Mouse (Mus musculus): ENCODE data around the gene Vax1. TPM values are rescaled to one million over a fixed set of nuclear protein-coding genes. Genes with fewer than 3 reads are reported as not detected.

The Vax1 gene
- polyA plus RNA-seq, 1 experiment from 2014 or later, result 0.25 TPM

GRCm38 (mm10) chr19:59190431-59191122 lies 20.7 kb upstream of the Vax1 start:
- 0% methylated on average over 8 of the region's 8 CpGs for WGBS
- H3K9me3 ChIP-seq, result no peaks in the 10 kb centered on the region
- DNase-seq (ENCODE audit: low spot score), result peak; percentile 36

DNA sequence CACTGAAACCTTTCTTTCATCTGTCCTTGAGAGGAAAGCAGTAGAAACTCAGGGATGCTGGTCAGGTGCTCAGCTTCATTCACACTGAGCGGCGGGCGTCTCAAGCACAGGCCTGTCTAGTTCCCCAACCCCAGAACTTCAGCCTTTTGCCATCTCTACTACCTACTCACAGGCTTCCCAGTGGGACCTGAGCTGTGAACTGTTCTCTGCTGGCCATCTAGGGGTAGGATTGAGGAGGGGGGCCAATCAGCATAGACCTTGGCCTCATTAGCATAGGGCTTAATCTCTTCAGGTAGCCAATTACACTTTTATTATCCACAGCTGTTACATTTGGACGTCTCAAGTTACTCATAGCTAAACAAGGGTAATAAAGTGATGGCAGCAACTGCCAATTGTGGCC lies 19.1 kb upstream of the Vax1 start:
- Histone ChIP-seq H3K36me3 (no peaks in the 10 kb centered on the region), H3K9me3 (no peaks in the 10 kb centered on the region), H3K4me3 (no peak overlapping the region), H3K4me1 (replicated peaks) (peaks cover 4% of the 10 kb centered on the region; the same call in 1 of the 2 replicates), H3K27ac (no peak overlapping the region), H3K27me3 (ENCODE audit: insufficient read depth, poor library complexity, severe bottlenecking) (peaks cover 100% of the 10 kb centered on the region)
- no peak for DNase-seq (ENCODE audit: low spot score)
- WGBS, result 15% methylated on average over 4 of the region's 4 CpGs

More at GRCm38 (mm10) chr19:59190431-59191122, 20.7 kb upstream of the Vax1 start:
- H3K36me3 ChIP-seq, result no peaks in the 10 kb centered on the region
- H3K27ac ChIP-seq, result no peak overlapping the region
- H3K4me1 ChIP-seq (replicated peaks), result peaks cover 9% of the 10 kb centered on the region; the same call in 1 of the 2 replicates
- H3K4me3 ChIP-seq, result no peak overlapping the region
- H3K27me3 ChIP-seq (ENCODE audit: insufficient read depth, poor library complexity, severe bottlenecking), result peaks cover 100% of the 10 kb centered on the region

DNA sequence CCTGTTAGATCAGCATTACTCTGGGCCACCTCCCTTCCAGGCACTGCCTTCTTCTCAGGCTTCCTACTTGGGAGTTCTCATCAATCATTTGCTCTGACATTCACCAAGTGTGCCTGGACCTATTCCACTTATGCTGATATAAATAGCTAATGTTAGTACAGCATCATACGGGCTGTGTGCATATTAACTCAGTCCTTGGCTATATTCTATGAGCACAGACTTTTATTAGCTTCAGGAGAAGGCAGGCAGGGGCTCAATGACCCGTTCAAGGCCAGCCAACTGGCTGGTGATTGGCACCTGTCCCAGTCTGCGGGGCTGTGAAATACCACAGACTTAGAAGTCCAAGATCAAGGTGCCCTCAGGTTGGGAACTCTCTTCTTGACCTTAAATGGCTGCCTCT lies 14.1 kb upstream of the Vax1 start:
- Histone ChIP-seq H3K9me3 (no peaks in the 10 kb centered on the region), H3K4me1 (replicated peaks) (no peaks in the 10 kb centered on the region), H3K36me3 (no peaks in the 10 kb centered on the region), H3K27me3 (ENCODE audit: insufficient read depth, poor library complexity, severe bottlenecking) (peaks cover 92% of the 10 kb centered on the region), H3K27ac (no peak overlapping the region), H3K4me3 (no peak overlapping the region)
- WGBS, result 66% methylated on average over 3 of the region's 3 CpGs
- no peak for DNase-seq (ENCODE audit: low spot score)

GRCm38 (mm10) chr19:59173341-59174015 lies 3.6 kb upstream of the Vax1 start:
- peaks cover 34% of the 10 kb centered on the region for H3K4me1 ChIP-seq (replicated peaks)
- 13% methylated on average over 6 of the region's 6 CpGs for WGBS
- H3K9me3 ChIP-seq, result no peaks in the 10 kb centered on the region
- no peak for DNase-seq (ENCODE audit: low spot score)
- no peak overlapping the region for H3K4me3 ChIP-seq
- H3K27me3 ChIP-seq (ENCODE audit: insufficient read depth, poor library complexity, severe bottlenecking), result peaks cover 100% of the 10 kb centered on the region
- H3K27ac ChIP-seq, result no peak overlapping the region
- no peaks in the 10 kb centered on the region for H3K36me3 ChIP-seq

DNA sequence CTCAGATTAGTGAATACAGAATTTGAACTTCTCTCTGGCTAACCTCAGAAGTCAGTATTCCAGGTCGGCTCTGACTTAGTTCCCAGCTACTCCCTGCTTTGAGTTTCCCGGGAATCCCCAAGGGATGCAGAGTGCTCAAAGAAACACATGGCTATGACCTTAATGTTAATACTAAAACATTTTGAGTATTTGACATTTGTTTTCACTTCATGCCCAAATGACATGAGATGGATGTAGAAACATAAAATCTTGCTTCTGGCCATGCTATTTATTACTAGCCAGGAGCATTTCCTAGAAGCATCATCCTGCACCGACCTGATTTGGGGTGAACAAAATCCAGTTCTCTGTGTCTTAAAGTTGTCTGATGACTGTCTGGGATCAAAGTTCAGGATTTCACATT lies 2.9 kb upstream of the Vax1 start:
- Histone ChIP-seq H3K27me3 (ENCODE audit: insufficient read depth, poor library complexity, severe bottlenecking) (peaks cover 100% of the 10 kb centered on the region), H3K4me1 (replicated peaks) (peaks cover 34% of the 10 kb centered on the region), H3K9me3 (no peaks in the 10 kb centered on the region), H3K27ac (no peak overlapping the region), H3K4me3 (no peak overlapping the region), H3K36me3 (no peaks in the 10 kb centered on the region)
- WGBS, result 4% methylated on average over 3 of the region's 3 CpGs
- no peak for DNase-seq (ENCODE audit: low spot score)

GRCm38 (mm10) chr19:59171871-59172245 lies 2.0 kb upstream of the Vax1 start:
- WGBS, result under 1% methylated on average over 19 of the region's 19 CpGs

GRCm38 (mm10) chr19:59171151-59171870 lies 1.5 kb upstream of the Vax1 start:
- peaks cover 100% of the 10 kb centered on the region for H3K27me3 ChIP-seq (ENCODE audit: insufficient read depth, poor library complexity, severe bottlenecking)
- H3K9me3 ChIP-seq, result no peaks in the 10 kb centered on the region
- H3K36me3 ChIP-seq, result no peaks in the 10 kb centered on the region
- peaks cover 42% of the 10 kb centered on the region for H3K4me1 ChIP-seq (replicated peaks)
- DNase-seq (ENCODE audit: low spot score), result peak; percentile 53
- WGBS, result under 1% methylated on average over 38 of the region's 38 CpGs
- H3K4me3 ChIP-seq, result peak overlapping the region; percentile 35
- no peak overlapping the region for H3K27ac ChIP-seq

More at GRCm38 (mm10) chr19:59171871-59172245, 2.0 kb upstream of the Vax1 start:
- Histone ChIP-seq H3K27ac (no peak overlapping the region), H3K4me3 (peak overlapping the region; percentile 35), H3K27me3 (ENCODE audit: insufficient read depth, poor library complexity, severe bottlenecking) (peaks cover 100% of the 10 kb centered on the region), H3K9me3 (no peaks in the 10 kb centered on the region), H3K4me1 (replicated peaks) (peaks cover 37% of the 10 kb centered on the region), H3K36me3 (no peaks in the 10 kb centered on the region)
- DNase-seq (ENCODE audit: low spot score), result peak; percentile 52

GRCm38 (mm10) chr19:59170766-59171095 lies 875 bp upstream of the Vax1 start:
- Histone ChIP-seq H3K4me3 (no peak overlapping the region; the same call in 1 of the 2 replicates), H3K27ac (no peak overlapping the region; the same call in 1 of the 2 replicates), H3K4me1 (replicated peaks) (peaks cover 48% of the 10 kb centered on the region), H3K27me3 (ENCODE audit: insufficient read depth, poor library complexity, severe bottlenecking) (peaks cover 100% of the 10 kb centered on the region), H3K36me3 (no peaks in the 10 kb centered on the region), H3K9me3 (no peaks in the 10 kb centered on the region)
- 1% methylated on average over 6 of the region's 6 CpGs for WGBS
- DNase-seq (ENCODE audit: low spot score), result peak; percentile 39

DNA sequence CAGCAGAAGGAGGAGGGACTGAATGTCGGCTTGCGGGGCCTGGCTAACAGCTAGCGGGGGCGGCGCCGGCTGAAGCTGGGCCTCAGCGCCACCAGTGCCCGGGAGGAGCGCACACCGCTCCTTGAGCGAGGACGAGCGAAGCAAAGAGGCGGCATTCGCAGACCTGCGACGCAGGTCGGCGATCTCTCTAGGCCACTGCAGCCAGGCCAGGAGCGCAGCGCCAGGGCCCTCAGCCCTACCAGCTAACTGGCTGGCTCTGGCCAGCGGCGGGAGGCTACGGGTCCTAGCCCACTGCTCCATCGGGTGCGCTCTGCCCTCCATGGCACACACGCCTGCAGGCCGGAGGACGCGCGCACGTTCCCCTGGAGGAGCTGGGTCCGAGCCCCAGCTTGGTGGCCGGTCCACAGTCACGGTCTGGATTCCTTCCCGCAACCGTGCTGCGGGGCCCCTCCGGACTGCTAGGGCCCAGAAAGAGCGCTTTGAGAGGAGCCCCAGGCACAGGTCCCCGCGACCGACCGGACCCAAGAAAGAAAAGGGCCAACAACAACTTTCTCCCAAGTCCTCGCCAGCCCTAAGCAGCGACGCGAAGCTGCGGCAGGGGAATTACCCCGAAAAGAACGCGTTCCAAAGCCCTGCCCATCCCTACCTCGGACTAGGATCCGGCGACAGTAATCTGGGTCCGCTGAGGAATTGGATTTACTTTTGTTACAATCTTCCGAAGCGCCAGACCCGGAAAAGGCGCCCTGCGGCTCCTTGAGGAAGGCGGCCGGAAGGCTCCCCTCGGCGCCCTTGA lies 517 bp downstream of the Vax1 start:
- Histone ChIP-seq H3K4me1 (replicated peaks) (peaks cover 49% of the 10 kb centered on the region), H3K4me3 (peak overlapping the region; percentile 43), H3K27ac (peak overlapping the region; percentile 29; the same call in 1 of the 2 replicates), H3K27me3 (ENCODE audit: insufficient read depth, poor library complexity, severe bottlenecking) (peaks cover 100% of the 10 kb centered on the region), H3K9me3 (no peaks in the 10 kb centered on the region), H3K36me3 (no peaks in the 10 kb centered on the region)
- WGBS, result under 1% methylated on average over 65 of the region's 65 CpGs
- peak; percentile 66 for DNase-seq (ENCODE audit: low spot score)

- Histone ChIP-seq H3K27ac (no peak overlapping the region), H3K27me3 (ENCODE audit: insufficient read depth, poor library complexity, severe bottlenecking) (peaks cover 100% of the 10 kb centered on the region), H3K9me3 (no peaks in the 10 kb centered on the region), H3K36me3 (no peaks in the 10 kb centered on the region), H3K4me3 (peak overlapping the region; percentile 43), H3K4me1 (replicated peaks) (peaks cover 49% of the 10 kb centered on the region)
- 2% methylated on average over 17 of the region's 17 CpGs for WGBS
- DNase-seq (ENCODE audit: low spot score), result peak; percentile 38
Measured at GRCm38 (mm10) chr19:59168386-59168905, 1.4 kb downstream of the Vax1 start.

DNA sequence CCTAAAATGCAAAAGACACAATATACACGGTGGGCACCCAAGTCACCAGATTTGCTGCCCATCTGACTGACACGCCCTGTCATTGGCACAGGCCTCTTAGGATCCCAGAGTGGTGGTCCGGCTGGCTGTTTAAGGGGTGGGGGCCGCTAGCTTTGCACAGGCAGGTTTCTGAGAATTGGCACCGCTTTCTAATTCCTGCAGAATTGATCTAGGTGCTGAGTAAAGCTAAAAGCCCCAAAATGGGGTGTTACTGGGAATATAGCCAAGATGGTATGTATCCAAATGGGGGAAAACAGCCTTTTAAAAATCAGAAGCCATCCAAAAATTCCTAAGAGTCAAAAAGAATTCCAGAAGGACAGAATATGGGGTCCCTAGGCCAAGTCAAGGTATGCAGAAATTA lies 2.0 kb downstream of the Vax1 start:
- peaks cover 100% of the 10 kb centered on the region for H3K27me3 ChIP-seq (ENCODE audit: insufficient read depth, poor library complexity, severe bottlenecking)
- no peak overlapping the region for H3K4me3 ChIP-seq
- no peak for DNase-seq (ENCODE audit: low spot score)
- no peaks in the 10 kb centered on the region for H3K36me3 ChIP-seq
- H3K4me1 ChIP-seq (replicated peaks), result peaks cover 49% of the 10 kb centered on the region
- H3K9me3 ChIP-seq, result no peaks in the 10 kb centered on the region
- WGBS, result 8% methylated on average over 5 of the region's 5 CpGs
- no peak overlapping the region for H3K27ac ChIP-seq

GRCm38 (mm10) chr19:59166879-59167278 lies 3.0 kb downstream of the Vax1 start:
- under 1% methylated on average over 13 of the region's 13 CpGs for WGBS
- H3K4me1 ChIP-seq (replicated peaks), result peaks cover 46% of the 10 kb centered on the region
- peaks cover 100% of the 10 kb centered on the region for H3K27me3 ChIP-seq (ENCODE audit: insufficient read depth, poor library complexity, severe bottlenecking)

More at GRCm38 (mm10) chr19:59166879-59167278, 3.0 kb downstream of the Vax1 start:
- H3K36me3 ChIP-seq, result no peaks in the 10 kb centered on the region
- no peaks in the 10 kb centered on the region for H3K9me3 ChIP-seq
- peak overlapping the region; percentile 73; the same call in 1 of the 2 replicates for H3K27ac ChIP-seq
- peak; percentile 78 for DNase-seq (ENCODE audit: low spot score)
- peak overlapping the region; percentile 52 for H3K4me3 ChIP-seq

All from hindbrain, embryonic 10.5 days (tissue).